Mouse (Mus musculus): Measurements from ENCODE around the gene Agap1. TPM values are rescaled to one million over a fixed set of nuclear protein-coding genes. Genes with fewer than 3 reads are reported as not detected.

Gene Agap1
- polyA plus RNA-seq, 1 experiment from 2014 or later, result 41.4 TPM

GRCm38 (mm10) chr1:89705670-89706069, 251.1 kb downstream of the Agap1 start:
- ATAC-seq (ENCODE audit: low FRiP score), result no peak
- Histone ChIP-seq H3K27ac (ENCODE audit: low read depth, low read length) (no peak overlapping the region), H3K4me2 (replicated peaks; ENCODE audit: low read depth, low read length) (no peak overlapping the region), H3K4me1 (replicated peaks; ENCODE audit: control insufficient read depth, insufficient read depth, low read length) (peaks cover 10% of the 10 kb centered on the region), H3K9me3 (ENCODE audit: control insufficient read depth, low read length) (no peaks in the 10 kb centered on the region), H3K4me3 (ENCODE audit: low read depth, low read length) (no peak overlapping the region), H3K27me3 (ENCODE audit: control insufficient read depth, insufficient read depth, low read length) (0 out of 2 replicates have a peak, but pooled peaks cover 2% of the 10 kb centered on the region), H3K36me3 (ENCODE audit: control insufficient read depth, insufficient read depth, low read length) (no peaks in the 10 kb centered on the region), H3K9ac (ENCODE audit: low read depth, low read length) (no peak overlapping the region)
- 82% methylated on average over 6 of the region's 6 CpGs for WGBS
- DNase-seq (ENCODE audit: low spot score), result no peak

DNA sequence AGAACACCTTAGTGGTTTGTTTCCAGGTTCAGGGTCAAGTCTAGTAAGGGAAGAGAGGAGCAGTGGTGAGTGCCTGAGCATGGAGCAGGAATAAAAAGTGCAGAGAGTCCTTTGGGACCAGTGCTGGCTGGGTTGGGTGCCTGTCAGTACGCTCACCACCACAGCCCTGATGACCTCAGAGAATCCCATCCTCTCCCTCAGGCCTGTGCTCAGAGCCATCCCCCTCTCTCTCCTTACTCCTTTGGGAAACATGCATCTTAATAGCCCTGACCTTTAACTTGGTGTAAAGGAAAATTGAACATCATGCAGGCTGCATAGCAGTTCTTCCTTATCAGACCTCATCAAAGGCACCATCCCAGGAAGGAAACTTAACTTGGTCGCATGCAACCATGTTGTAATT, 252.3 kb downstream of the Agap1 start:
- no peak overlapping the region for H3K9ac ChIP-seq (ENCODE audit: low read depth, low read length)
- no peak for ATAC-seq (ENCODE audit: low FRiP score)
- H3K36me3 ChIP-seq (ENCODE audit: control insufficient read depth, insufficient read depth, low read length), result no peaks in the 10 kb centered on the region
- peaks cover 10% of the 10 kb centered on the region for H3K4me1 ChIP-seq (replicated peaks; ENCODE audit: control insufficient read depth, insufficient read depth, low read length)
- H3K4me3 ChIP-seq (ENCODE audit: low read depth, low read length), result no peak overlapping the region
- H3K27ac ChIP-seq (ENCODE audit: low read depth, low read length), result no peak overlapping the region
- no peaks in the 10 kb centered on the region for H3K9me3 ChIP-seq (ENCODE audit: control insufficient read depth, low read length)
- 0 out of 2 replicates have a peak, but pooled peaks cover 2% of the 10 kb centered on the region for H3K27me3 ChIP-seq (ENCODE audit: control insufficient read depth, insufficient read depth, low read length)
- no peak for DNase-seq (ENCODE audit: low spot score)
- 85% methylated on average over 2 of the region's 2 CpGs for WGBS
- H3K4me2 ChIP-seq (replicated peaks; ENCODE audit: low read depth, low read length), result no peak overlapping the region

DNA sequence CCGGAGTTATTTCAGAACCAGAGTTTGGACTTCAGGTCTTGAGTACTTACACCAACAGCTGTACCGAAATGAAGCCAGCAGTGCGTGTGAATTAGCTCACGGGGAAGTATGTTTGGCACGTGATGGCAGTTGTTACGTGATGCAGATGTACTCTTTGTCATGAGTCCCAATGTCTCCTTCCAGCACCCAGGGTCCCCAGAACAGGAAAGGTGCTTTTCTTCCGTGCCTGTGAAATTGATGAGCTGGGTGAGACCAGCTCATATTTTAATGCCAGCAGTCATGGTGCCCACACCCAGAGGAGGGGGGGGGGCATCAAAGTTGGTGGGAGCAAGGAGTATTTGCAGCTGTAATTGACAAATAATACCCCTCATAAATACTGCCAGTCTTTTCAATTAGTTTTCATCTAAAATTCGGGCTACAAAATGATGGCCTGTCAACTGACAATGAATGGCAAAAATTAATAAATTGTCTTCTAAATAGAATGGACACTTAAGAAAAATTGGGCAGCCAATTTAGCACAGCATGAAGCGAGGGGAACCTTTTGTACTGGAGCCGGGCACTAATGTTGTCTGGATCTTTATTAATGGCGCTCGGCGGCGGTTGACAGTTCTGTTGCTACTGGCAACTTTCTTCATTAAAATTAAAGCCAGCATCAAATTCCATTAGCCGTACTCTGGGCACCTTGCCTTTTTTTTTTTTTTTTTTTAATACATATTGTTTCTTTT, 253.3 kb downstream of the Agap1 start:
- Histone ChIP-seq H3K4me2 (replicated peaks; ENCODE audit: low read depth, low read length) (no peak overlapping the region), H3K9me3 (ENCODE audit: control insufficient read depth, low read length) (no peaks in the 10 kb centered on the region), H3K27me3 (ENCODE audit: control insufficient read depth, insufficient read depth, low read length) (0 out of 2 replicates have a peak, but pooled peaks cover 2% of the 10 kb centered on the region), H3K9ac (ENCODE audit: low read depth, low read length) (no peak overlapping the region), H3K36me3 (ENCODE audit: control insufficient read depth, insufficient read depth, low read length) (no peaks in the 10 kb centered on the region), H3K4me1 (replicated peaks; ENCODE audit: control insufficient read depth, insufficient read depth, low read length) (peaks cover 4% of the 10 kb centered on the region), H3K4me3 (ENCODE audit: low read depth, low read length) (no peak overlapping the region), H3K27ac (ENCODE audit: low read depth, low read length) (no peak overlapping the region)
- DNase-seq (ENCODE audit: low spot score) (peak; percentile 39), ATAC-seq (ENCODE audit: low FRiP score) (no peak)
- WGBS, result 57% methylated on average over 15 of the region's 15 CpGs

GRCm38 (mm10) chr1:89709824-89710223, 255.2 kb downstream of the Agap1 start:
- DNase-seq (ENCODE audit: low spot score), result no peak
- H3K9me3 ChIP-seq (ENCODE audit: control insufficient read depth, low read length), result no peaks in the 10 kb centered on the region
- no peaks in the 10 kb centered on the region for H3K36me3 ChIP-seq (ENCODE audit: control insufficient read depth, insufficient read depth, low read length)
- H3K4me1 ChIP-seq (replicated peaks; ENCODE audit: control insufficient read depth, insufficient read depth, low read length), result peaks cover 4% of the 10 kb centered on the region
- no peak overlapping the region for H3K9ac ChIP-seq (ENCODE audit: low read depth, low read length)
- 66% methylated on average over 5 of the region's 5 CpGs for WGBS
- no peak for ATAC-seq (ENCODE audit: low FRiP score)
- H3K4me3 ChIP-seq (ENCODE audit: low read depth, low read length), result no peak overlapping the region
- H3K27ac ChIP-seq (ENCODE audit: low read depth, low read length), result no peak overlapping the region
- H3K4me2 ChIP-seq (replicated peaks; ENCODE audit: low read depth, low read length), result no peak overlapping the region
- 0 out of 2 replicates have a peak, but pooled peaks cover 2% of the 10 kb centered on the region for H3K27me3 ChIP-seq (ENCODE audit: control insufficient read depth, insufficient read depth, low read length)

- no peak overlapping the region for H3K4me3 ChIP-seq (ENCODE audit: low read depth, low read length)
- peaks cover 4% of the 10 kb centered on the region for H3K4me1 ChIP-seq (replicated peaks; ENCODE audit: control insufficient read depth, insufficient read depth, low read length)
- ATAC-seq (ENCODE audit: low FRiP score) (no peak), DNase-seq (ENCODE audit: low spot score) (no peak)
- no peaks in the 10 kb centered on the region for H3K9me3 ChIP-seq (ENCODE audit: control insufficient read depth, low read length)
- H3K27me3 ChIP-seq (ENCODE audit: control insufficient read depth, insufficient read depth, low read length), result no peaks in the 10 kb centered on the region
- no peak overlapping the region for H3K27ac ChIP-seq (ENCODE audit: low read depth, low read length)
- H3K36me3 ChIP-seq (ENCODE audit: control insufficient read depth, insufficient read depth, low read length), result no peaks in the 10 kb centered on the region
- H3K4me2 ChIP-seq (replicated peaks; ENCODE audit: low read depth, low read length), result no peak overlapping the region
- 63% methylated on average over 5 of the region's 5 CpGs for WGBS
- no peak overlapping the region for H3K9ac ChIP-seq (ENCODE audit: low read depth, low read length)
Measured at GRCm38 (mm10) chr1:89713681-89714080, 259.1 kb downstream of the Agap1 start.

- ATAC-seq (ENCODE audit: low FRiP score), result peak; percentile 43; the same call in 1 of the 2 replicates
- no peak for DNase-seq (ENCODE audit: low spot score)
- Histone ChIP-seq H3K27ac (ENCODE audit: low read depth, low read length) (no peak overlapping the region), H3K9me3 (ENCODE audit: control insufficient read depth, low read length) (no peaks in the 10 kb centered on the region), H3K27me3 (ENCODE audit: control insufficient read depth, insufficient read depth, low read length) (no peaks in the 10 kb centered on the region), H3K4me2 (replicated peaks; ENCODE audit: low read depth, low read length) (no peak overlapping the region), H3K4me3 (ENCODE audit: low read depth, low read length) (no peak overlapping the region), H3K36me3 (ENCODE audit: control insufficient read depth, insufficient read depth, low read length) (no peaks in the 10 kb centered on the region), H3K4me1 (replicated peaks; ENCODE audit: control insufficient read depth, insufficient read depth, low read length) (peaks cover 6% of the 10 kb centered on the region; the same call in 1 of the 2 replicates), H3K9ac (ENCODE audit: low read depth, low read length) (no peak overlapping the region)
- 50% methylated on average over 18 of the region's 18 CpGs for WGBS
Measured at GRCm38 (mm10) chr1:89714165-89714980, 259.8 kb downstream of the Agap1 start.

GRCm38 (mm10) chr1:89716234-89716633, 261.6 kb downstream of the Agap1 start:
- Histone ChIP-seq H3K4me2 (replicated peaks; ENCODE audit: low read depth, low read length) (no peak overlapping the region), H3K27me3 (ENCODE audit: control insufficient read depth, insufficient read depth, low read length) (no peaks in the 10 kb centered on the region), H3K4me1 (replicated peaks; ENCODE audit: control insufficient read depth, insufficient read depth, low read length) (peaks cover 6% of the 10 kb centered on the region; the same call in 1 of the 2 replicates), H3K9ac (ENCODE audit: low read depth, low read length) (no peak overlapping the region), H3K36me3 (ENCODE audit: control insufficient read depth, insufficient read depth, low read length) (no peaks in the 10 kb centered on the region), H3K4me3 (ENCODE audit: low read depth, low read length) (no peak overlapping the region), H3K27ac (ENCODE audit: low read depth, low read length) (no peak overlapping the region), H3K9me3 (ENCODE audit: control insufficient read depth, low read length) (no peaks in the 10 kb centered on the region)
- ATAC-seq (ENCODE audit: low FRiP score), result no peak
- WGBS, result 91% methylated on average over 2 of the region's 2 CpGs
- no peak for DNase-seq (ENCODE audit: low spot score)

DNA sequence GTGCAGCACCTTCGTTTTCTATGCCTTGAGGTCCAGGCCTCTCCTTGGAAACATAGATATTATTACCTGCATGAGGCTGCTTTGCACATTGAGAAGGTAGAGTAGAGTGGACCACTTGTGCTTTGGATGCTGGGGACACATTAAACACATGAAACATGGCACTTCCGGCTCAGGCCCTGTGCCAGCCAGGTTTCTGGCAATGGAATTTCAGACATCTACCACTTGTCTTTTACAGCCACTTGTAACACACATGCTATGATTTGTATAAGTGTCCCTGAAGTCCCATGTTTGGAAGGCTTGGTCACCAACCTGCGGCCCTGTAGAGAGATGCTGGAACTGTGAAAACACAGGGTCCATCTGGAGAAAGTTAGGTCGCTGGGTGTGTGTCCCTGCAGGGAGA, 262.5 kb downstream of the Agap1 start:
- no peaks in the 10 kb centered on the region for H3K9me3 ChIP-seq (ENCODE audit: control insufficient read depth, low read length)
- H3K9ac ChIP-seq (ENCODE audit: low read depth, low read length), result no peak overlapping the region
- H3K4me2 ChIP-seq (replicated peaks; ENCODE audit: low read depth, low read length), result no peak overlapping the region
- DNase-seq (ENCODE audit: low spot score), result no peak
- no peak overlapping the region for H3K27ac ChIP-seq (ENCODE audit: low read depth, low read length)
- no peaks in the 10 kb centered on the region for H3K27me3 ChIP-seq (ENCODE audit: control insufficient read depth, insufficient read depth, low read length)
- no peak overlapping the region for H3K4me3 ChIP-seq (ENCODE audit: low read depth, low read length)
- H3K4me1 ChIP-seq (replicated peaks; ENCODE audit: control insufficient read depth, insufficient read depth, low read length), result peaks cover 6% of the 10 kb centered on the region; the same call in 1 of the 2 replicates
- no peak for ATAC-seq (ENCODE audit: low FRiP score)
- WGBS, result 94% methylated on average over 4 of the region's 4 CpGs
- H3K36me3 ChIP-seq (ENCODE audit: control insufficient read depth, insufficient read depth, low read length), result no peaks in the 10 kb centered on the region
